Mouse (Mus musculus) liver, adult 2 months (tissue): ENCODE data around the gene Bcl2.

Experiments
- CTCF ChIP-seq: fragments of 200-500 bp; IDR thresholded peaks from 2 replicates; pipeline ENCODE4 v1.5.1; 2011; ENCODE audit warnings: low read depth, low read length, control low read depth
- POLR2A ChIP-seq: fragments of 200-500 bp; IDR thresholded peaks from 2 replicates; pipeline ENCODE4 v1.6.1; 2011; ENCODE audit warnings: low read length, control low read depth; ENCODE audit not compliant: insufficient read depth; ENCODE audit errors: extremely low read depth

DNA sequence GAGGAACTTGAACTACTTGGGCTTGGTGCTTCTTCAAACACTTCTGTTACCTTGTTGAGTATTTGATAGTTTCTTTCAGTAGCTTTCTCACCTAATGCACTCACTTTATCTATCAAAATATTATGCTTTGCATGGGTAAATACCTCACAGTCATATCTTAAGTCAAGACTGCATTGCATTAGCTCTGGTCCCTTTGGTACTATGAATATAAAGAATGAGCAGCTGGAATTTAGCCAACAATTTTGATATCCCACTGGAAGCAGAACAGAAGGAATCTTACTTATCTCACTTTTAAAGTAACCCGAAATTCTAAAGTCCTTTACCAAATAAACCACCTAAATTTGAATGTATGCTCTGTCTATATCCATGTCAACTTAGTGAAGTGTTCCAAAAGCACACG lies 83.1 kb downstream of the Bcl2 start:
- TF ChIP-seq CTCF (no peak), POLR2A (no peak)
